9 mouse cellular contexts compared by ENCODE assay signal in the genomic region with DNA sequence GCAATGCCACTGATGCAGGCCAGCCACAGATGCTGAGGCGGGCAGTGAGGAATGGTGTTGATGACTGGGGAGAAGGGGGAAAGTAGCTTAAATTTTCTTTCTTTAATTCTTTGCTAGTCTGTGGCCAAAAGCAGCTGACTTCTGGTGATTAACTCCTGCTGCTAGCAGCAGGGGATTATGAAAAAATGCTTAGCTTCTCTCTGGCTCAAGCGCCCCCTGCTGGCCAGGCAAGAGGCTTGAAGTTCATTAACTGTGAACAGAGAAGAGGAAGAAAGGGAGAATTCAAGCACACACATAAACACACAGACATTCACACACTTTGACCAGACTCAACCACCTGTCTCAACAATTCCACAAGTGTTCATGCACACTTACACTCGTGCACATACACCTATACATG. TPM values are rescaled to one million over a fixed set of nuclear protein-coding genes. Genes with fewer than 3 reads are reported as not detected.
DNase-seq lines count a peak whose midpoint lies in the region; ATAC-seq and TF ChIP-seq lines count a peak whose summit lies in the region.
"Had no signal": no experiment of that assay in that cellular context is flagged by ENCODE, and none has a peak within 500 bp of the region (broad histone marks: within the 10 kb centered on the region; RNA-seq: fewer than 3 reads in every experiment).

No protein-coding gene starts in this region.

- no peaks in the 10 kb centered on the region for H3K27me3 ChIP-seq in kidney, embryonic 16.5 days (ENCODE audit: insufficient read depth, low read length)
- no peaks in the 10 kb centered on the region for H3K27me3 ChIP-seq in E14TG2a.4 (ENCODE audit: insufficient read depth, low read length)
- H3K27me3 ChIP-seq in embryonic facial prominence, embryonic 10.5 days (replicated peaks; ENCODE audit: low read depth, poor library complexity, severe bottlenecking): no peaks in the 10 kb centered on the region
- H3K27me3 ChIP-seq: midbrain, embryonic 12.5 days had no signal

- 38% methylated on average over 3 of the region's 3 CpGs for WGBS in kidney, embryonic 16.5 days
- WGBS in embryonic facial prominence, embryonic 10.5 days: 34% methylated on average over 3 of the region's 3 CpGs
- 36% methylated on average over 3 of the region's 3 CpGs for WGBS in lung, adult 2 months

- no peak overlapping the region for H3K27ac ChIP-seq in kidney, embryonic 16.5 days (ENCODE audit: low read length)
- H3K27ac ChIP-seq in embryonic facial prominence, embryonic 10.5 days (replicated peaks): no peak overlapping the region
- H3K27ac ChIP-seq: midbrain, embryonic 12.5 days had no signal

- DNase-seq in kidney, adult 18-20 months: peak; percentile 28
- DNase-seq in Muller cell, postnatal 12 days (ENCODE audit: inconsistent ontology term): peak; percentile 17
- peak; percentile 70 for DNase-seq in embryonic facial prominence, embryonic 10.5 days (ENCODE audit: low spot score)
- DNase-seq in lung, adult 2 months: peak; percentile 42
- peak; percentile 8 to 10 for DNase-seq in thymus, postnatal 36 days

- no peaks in the 10 kb centered on the region for H3K4me1 ChIP-seq in kidney, embryonic 16.5 days (ENCODE audit: insufficient read depth, low read length)
- H3K4me1 ChIP-seq in E14TG2a.4 (replicated peaks; ENCODE audit: low read depth, low read length): no peaks in the 10 kb centered on the region
- no peaks in the 10 kb centered on the region for H3K4me1 ChIP-seq in embryonic facial prominence, embryonic 10.5 days
- no peaks in the 10 kb centered on the region for H3K4me1 ChIP-seq in lung, adult 2 months (ENCODE audit: control insufficient read depth, insufficient read depth, low read length)
- H3K4me1 ChIP-seq: midbrain, embryonic 12.5 days had no signal

- ATAC-seq in kidney, embryonic 16.5 days (ENCODE audit: low FRiP score, low TSS enrichment): no peak

- TF ChIP-seq POLR2A in lung, adult 2 months (IDR thresholded peaks at IDR 0.05; ENCODE audit: borderline replicate concordance, extremely low read depth, low read depth, low read length): no peak

- no peak overlapping the region for H3K4me2 ChIP-seq in kidney, embryonic 16.5 days (replicated peaks; ENCODE audit: low read depth, low read length)
- H3K4me2 ChIP-seq: midbrain, embryonic 12.5 days had no signal

- no peaks in the 10 kb centered on the region for H3K36me3 ChIP-seq in kidney, embryonic 16.5 days (ENCODE audit: insufficient read depth, low read length)
- H3K36me3 ChIP-seq in E14TG2a.4 (ENCODE audit: insufficient read depth, low read length): no peaks in the 10 kb centered on the region
- no peaks in the 10 kb centered on the region for H3K36me3 ChIP-seq in embryonic facial prominence, embryonic 10.5 days (replicated peaks)
- H3K36me3 ChIP-seq: midbrain, embryonic 12.5 days had no signal

- H3K4me3 ChIP-seq in kidney, embryonic 16.5 days (ENCODE audit: low read length): no peak overlapping the region
- H3K4me3 ChIP-seq in E14TG2a.4 (replicated peaks; ENCODE audit: low read length): no peak overlapping the region
- H3K4me3 ChIP-seq in embryonic facial prominence, embryonic 10.5 days: no peak overlapping the region
- no peak overlapping the region for H3K4me3 ChIP-seq in lung, adult 2 months (replicated peaks; ENCODE audit: extremely low read depth, low read depth, low read length)
- H3K4me3 ChIP-seq: midbrain, embryonic 12.5 days had no signal

- no peak overlapping the region for H3K9ac ChIP-seq in kidney, embryonic 16.5 days (replicated peaks; ENCODE audit: low read length)
- H3K9ac ChIP-seq: midbrain, embryonic 12.5 days had no signal

- TF ChIP-seq CTCF in E14TG2a.4 (conservative IDR thresholded peaks at IDR 0.05; ENCODE audit: low read length): peak; percentile 70
- peak; percentile 71 for TF ChIP-seq CTCF in lung, adult 2 months (IDR thresholded peaks at IDR 0.05; ENCODE audit: insufficient read depth, low read length)

- H3K9me3 ChIP-seq in kidney, embryonic 16.5 days (ENCODE audit: low read length): peaks cover 6% of the 10 kb centered on the region; the same call in 1 of the 2 replicates
- H3K9me3 ChIP-seq in E14TG2a.4 (ENCODE audit: low read length): no peaks in the 10 kb centered on the region
- H3K9me3 ChIP-seq in embryonic facial prominence, embryonic 10.5 days: peaks cover 6% of the 10 kb centered on the region; the same call in 1 of the 2 replicates

RNA-seq across cellular contexts. Expression of gene Bpifa5, which starts 4.0 kb away (rescaled TPM):
- not detected in 2 replicates for polyA plus RNA-seq in kidney, embryonic 16.5 days (2015; fragmentation: Nextera tagmentation; extraction: Ambion mirVana)
- not detected in 2 replicates for polyA plus RNA-seq in embryonic facial prominence, embryonic 10.5 days (2016; fragmentation: Nextera tagmentation; extraction: Ambion mirVana)
- 4.3 TPM in 1 of 2 replicates, not detected in the other for polyA plus RNA-seq in lung, adult 2 months (2012; rRNA removed)
- polyA plus RNA-seq: gonadal fat pad, adult 2 months; midbrain, embryonic 12.5 days had no signal

RNA-seq across cellular contexts. Expression of gene Bpifa1, which starts 15.8 kb away (rescaled TPM):
- polyA plus RNA-seq in kidney, embryonic 16.5 days (2015; fragmentation: Nextera tagmentation; extraction: Ambion mirVana): 0.29 TPM in 1 of 2 replicates, not detected in the other
- polyA plus RNA-seq in embryonic facial prominence, embryonic 10.5 days (2016; fragmentation: Nextera tagmentation; extraction: Ambion mirVana): not detected in 2 replicates
- polyA plus RNA-seq in lung, adult 2 months (2012; rRNA removed): 295 and 710 TPM in 2 replicates
- polyA plus RNA-seq: gonadal fat pad, adult 2 months; midbrain, embryonic 12.5 days had no signal

RNA-seq across cellular contexts. Expression of gene Bpifa3, which starts 28.3 kb away (rescaled TPM):
- polyA plus RNA-seq in kidney, embryonic 16.5 days (2015; fragmentation: Nextera tagmentation; extraction: Ambion mirVana): not detected in 2 replicates
- polyA plus RNA-seq in embryonic facial prominence, embryonic 10.5 days (2016; fragmentation: Nextera tagmentation; extraction: Ambion mirVana): not detected in 2 replicates
- not detected in 2 replicates for polyA plus RNA-seq in lung, adult 2 months (2012; rRNA removed)
- polyA plus RNA-seq: midbrain, embryonic 12.5 days had no signal

RNA-seq across cellular contexts. Expression of gene Bpifb1, which starts 32.2 kb away (rescaled TPM):
- not detected in 2 replicates for polyA plus RNA-seq in kidney, embryonic 16.5 days (2015; fragmentation: Nextera tagmentation; extraction: Ambion mirVana)
- polyA plus RNA-seq in embryonic facial prominence, embryonic 10.5 days (2016; fragmentation: Nextera tagmentation; extraction: Ambion mirVana): not detected in 2 replicates
- 103 and 136 TPM in 2 replicates for polyA plus RNA-seq in lung, adult 2 months (2012; rRNA removed)
- polyA plus RNA-seq: gonadal fat pad, adult 2 months; midbrain, embryonic 12.5 days had no signal

Comparison
In these comparisons a context has a peak if more than half of its experiments do, and no peak if none do; other contexts are left out.
1. DNase-seq: peak in every context shown above with its lines; median percentile 70 in embryonic facial prominence, embryonic 10.5 days; 42 in lung, adult 2 months; 28 in kidney, adult 18-20 months; 17 in Muller cell, postnatal 12 days; 9 in thymus, postnatal 36 days.
2. RNA of gene Bpifa1, which starts 15.8 kb away (polyA plus RNA-seq): 295 to 710 TPM in lung, adult 2 months; 0.29 TPM in kidney, embryonic 16.5 days and not detected in embryonic facial prominence, embryonic 10.5 days; every median in the first group is over 100 times any median in the second.